Mouse (Mus musculus) megakaryocyte, embryonic 14.5 days (primary cell): ENCODE measurements around the gene Igsf6.

Source experiments
- FLI1 ChIP-seq: IDR thresholded peaks from 2 replicates; pipeline ENCODE4 v1.6.1; 2012; ENCODE audit warnings: low read length, inconsistent platforms, mixed read lengths
- GATA1 ChIP-seq: IDR thresholded peaks from 3 replicates; pipeline ENCODE4 v1.6.1; 2012; ENCODE audit warnings: mixed read lengths, low read length, inconsistent platforms, borderline replicate concordance

- TF ChIP-seq FLI1 (no peak), GATA1 (no peak)
These were observed 32.4 kb downstream of the Igsf6 start for GRCm38 (mm10) chr7:121041989-121042388.
